Mouse (Mus musculus) myocyte (in vitro differentiated cells): Measurements from ENCODE around the gene Tnfsf13. TPM values are rescaled to one million over a fixed set of nuclear protein-coding genes. Genes with fewer than 3 reads are reported as not detected.

Experiments used
- H3K27me3 ChIP-seq: one replicate; pipeline ENCODE4 v1.6.1; 2011; ENCODE audit not compliant: control insufficient read depth, insufficient read depth, insufficient read length
- H3K36me3 ChIP-seq: one replicate; pipeline ENCODE4 v1.6.1; 2011; ENCODE audit not compliant: control insufficient read depth, insufficient read depth
- H3K4me2 ChIP-seq: one replicate; pipeline ENCODE4 v1.6.1; 2011; ENCODE audit warnings: low read depth, control low read depth
- H3K4me3 ChIP-seq: one replicate; pipeline ENCODE4 v1.5.1; 2011; ENCODE audit warnings: mild to moderate bottlenecking, control low read depth, moderate library complexity
- H3K79me2 ChIP-seq: one replicate; pipeline ENCODE4 v1.6.1; 2011; ENCODE audit not compliant: control insufficient read depth, insufficient read depth
- H3ac ChIP-seq: one replicate; pipeline ENCODE4 v1.6.1; 2011; ENCODE audit not compliant: control insufficient read depth, insufficient read length
- CEBPB ChIP-seq: IDR thresholded peaks from 2 replicates; pipeline ENCODE4 v1.6.1; 2011; ENCODE audit warnings: mild to moderate bottlenecking, moderate library complexity; ENCODE audit not compliant: poor library complexity, insufficient read depth, severe bottlenecking
- E2F4 ChIP-seq: IDR thresholded peaks from one replicate; pipeline ENCODE4 v1.6.1; 2011; ENCODE audit warnings: mild to moderate bottlenecking, control low read depth, moderate library complexity; ENCODE audit not compliant: insufficient read depth
- MAX ChIP-seq: IDR thresholded peaks from one replicate; pipeline ENCODE4 v1.6.1; 2011; ENCODE audit warnings: low read depth, mild to moderate bottlenecking, control low read depth
- MYOD1 ChIP-seq, 3 experiments: IDR thresholded peaks; one replicate each; pipeline ENCODE4 v1.6.1; 2011; ENCODE audit warnings: control low read depth in 2 of 3, low read depth in 2 of 3, mild to moderate bottlenecking in 2 of 3, moderate library complexity in 1 of 3; ENCODE audit not compliant: insufficient read length in 2 of 3, control insufficient read depth in 1 of 3
- MYOG ChIP-seq, 3 experiments: IDR thresholded peaks; one replicate each; pipeline ENCODE4 v1.6.1; 2011; ENCODE audit warnings: control low read depth in 2 of 3, low read depth in 2 of 3, mild to moderate bottlenecking in 2 of 3; ENCODE audit not compliant: insufficient read length in 2 of 3, control insufficient read depth in 1 of 3, insufficient read depth in 1 of 3
- POLR2A ChIP-seq: IDR thresholded peaks from one replicate; pipeline ENCODE4 v1.6.1; 2011; ENCODE audit warnings: low read depth, mild to moderate bottlenecking, control low read depth, moderate library complexity; ENCODE audit not compliant: insufficient read length
- POLR2AphosphoS2 ChIP-seq: IDR thresholded peaks from one replicate; pipeline ENCODE4 v1.6.1; 2011; ENCODE audit warnings: low read depth, control low read depth; ENCODE audit not compliant: insufficient read length
- REST ChIP-seq: IDR thresholded peaks from one replicate; pipeline ENCODE4 v1.6.1; 2011; ENCODE audit warnings: mild to moderate bottlenecking, control low read depth, moderate library complexity; ENCODE audit not compliant: insufficient read depth, insufficient read length
- SRF ChIP-seq: IDR thresholded peaks from one replicate; pipeline ENCODE4 v1.6.1; 2011; ENCODE audit warnings: low read depth; ENCODE audit not compliant: control insufficient read depth, insufficient read length
- TCF12 ChIP-seq: IDR thresholded peaks from one replicate; pipeline ENCODE4 v1.6.1; 2011; ENCODE audit warnings: mild to moderate bottlenecking, control low read depth; ENCODE audit not compliant: poor library complexity, insufficient read depth, severe bottlenecking
- TCF3 ChIP-seq: IDR thresholded peaks from one replicate; pipeline ENCODE4 v1.6.1; 2011; ENCODE audit warnings: low read depth, control low read depth; ENCODE audit not compliant: insufficient read length
- USF1 ChIP-seq: IDR thresholded peaks from one replicate; pipeline ENCODE4 v1.6.1; 2011; ENCODE audit warnings: low read depth, mild to moderate bottlenecking, control low read depth, moderate library complexity
- polyA plus RNA-seq: library from polyadenylated mRNA; unstranded; fragments of >200 nt; fragmentation: generic; extraction: Trizol; gene quantifications from one replicate; pipeline ENCODE4 v1.2.1, GENCODE M21; 2012; ENCODE audit warnings: missing spikeins

Gene Tnfsf13
- polyA plus RNA-seq, 1 experiment, result 0.07 TPM

DNA sequence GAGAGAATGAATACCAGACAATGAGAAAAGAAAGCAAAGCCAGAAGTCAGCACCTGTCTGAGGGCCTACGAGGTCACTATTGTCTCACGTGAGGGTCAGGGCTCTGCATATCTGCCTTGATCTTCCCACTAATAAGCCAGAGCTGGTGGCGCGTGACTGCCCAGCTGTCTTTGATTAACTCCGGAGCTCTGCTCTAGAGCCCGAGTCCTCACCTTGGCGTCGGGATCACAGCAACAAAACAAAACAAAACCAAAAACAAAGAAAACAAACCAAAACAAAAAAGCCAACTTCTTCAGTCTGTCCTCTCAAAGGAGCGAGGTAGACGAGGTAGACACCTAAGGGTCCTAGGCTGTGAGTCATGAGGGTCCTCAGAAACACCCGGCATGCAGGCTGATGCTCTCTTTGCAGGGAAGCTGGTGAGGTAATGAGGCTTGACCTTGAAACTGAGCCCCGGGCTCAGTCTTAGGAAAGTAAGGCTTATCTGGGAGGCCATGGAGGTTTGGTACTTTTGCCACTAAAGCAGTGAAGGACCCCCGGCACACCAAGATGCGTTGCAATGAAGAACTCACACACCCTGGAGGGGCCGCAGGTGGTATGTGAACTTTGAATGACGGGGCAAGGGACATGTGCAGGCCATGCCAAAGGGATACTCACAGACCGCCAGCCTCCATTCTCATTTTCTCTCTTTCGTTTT is 29.2 kb upstream of the Tnfsf13 start:
- H3K36me3 ChIP-seq, result no peaks in the 10 kb centered on the region
- TF ChIP-seq MYOD1 (IDR thresholded peaks at IDR 0.05; ENCODE audit: control insufficient read depth in 1 of 3, insufficient read length in 2 of 3, low read depth in 2 of 3) (peak in 1 of 3 experiments; percentile 18), USF1 (no peak), TCF3 (no peak)
- no peak overlapping the region for H3K4me3 ChIP-seq
- no peaks in the 10 kb centered on the region for H3K27me3 ChIP-seq
- H3K4me2 ChIP-seq, result no peak overlapping the region
- no peaks in the 10 kb centered on the region for H3K79me2 ChIP-seq
- H3ac ChIP-seq, result no peak overlapping the region

DNA sequence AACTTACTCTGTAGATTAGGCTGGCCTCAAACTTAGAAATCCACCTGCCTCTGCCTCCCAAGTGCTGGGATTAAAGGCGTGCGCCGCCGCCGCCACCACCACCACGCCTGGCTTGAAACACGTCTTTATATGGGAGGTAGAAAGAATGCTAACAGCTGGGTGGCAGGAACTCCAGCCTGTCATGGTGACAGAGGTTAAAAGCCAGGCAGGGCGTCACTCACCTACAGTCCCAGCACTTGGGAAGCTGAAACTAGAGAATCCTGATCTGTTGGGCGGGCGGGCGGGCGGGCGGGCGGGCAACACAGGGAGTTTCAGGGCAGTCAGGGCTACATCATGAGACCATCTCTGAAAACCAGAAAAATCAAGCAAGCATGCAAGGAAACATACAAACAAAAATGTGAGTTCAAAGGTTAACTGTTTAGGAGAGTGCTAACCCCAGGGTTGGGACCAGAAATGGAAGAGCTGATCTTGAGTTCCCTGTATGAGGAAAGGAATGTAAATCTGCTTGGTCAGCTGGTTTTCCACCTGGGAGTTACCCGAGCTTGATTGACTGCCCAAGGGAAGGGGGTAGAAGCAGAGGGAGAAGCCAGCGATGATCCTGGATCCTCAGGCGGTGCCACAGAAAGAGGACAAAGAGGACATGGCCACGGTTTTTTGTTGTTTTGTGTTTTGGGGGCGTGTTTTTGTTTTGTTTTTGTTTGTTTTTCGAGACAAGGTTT is 27.5 kb upstream of the Tnfsf13 start:
- no peak overlapping the region for H3ac ChIP-seq
- H3K4me2 ChIP-seq, result no peak overlapping the region
- H3K27me3 ChIP-seq, result no peaks in the 10 kb centered on the region
- no peaks in the 10 kb centered on the region for H3K79me2 ChIP-seq
- no peak overlapping the region for H3K4me3 ChIP-seq
- TF ChIP-seq POLR2A (no peak), TCF12 (no peak), SRF (no peak), TCF3 (no peak)
- H3K36me3 ChIP-seq, result no peaks in the 10 kb centered on the region

DNA sequence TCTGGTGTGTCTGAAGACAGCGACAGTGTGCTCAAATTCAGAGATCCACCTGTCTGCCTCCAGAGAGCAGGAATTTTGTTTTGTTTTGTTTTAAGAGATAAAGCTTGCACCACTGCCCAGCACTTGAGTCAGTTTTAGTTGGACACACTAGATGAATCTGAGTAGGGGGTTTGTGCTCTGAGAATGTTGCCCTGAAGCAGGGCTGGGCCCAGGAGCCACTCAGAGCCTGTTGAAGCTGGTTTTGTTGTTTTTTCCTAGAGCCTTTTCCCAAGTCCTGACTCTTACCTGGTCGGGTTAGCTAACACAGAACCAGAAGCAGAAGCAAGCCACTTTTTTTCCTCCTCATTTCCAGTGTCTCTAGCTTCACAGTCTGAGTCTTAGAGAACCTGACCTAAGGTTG is 25.5 kb upstream of the Tnfsf13 start:
- Histone ChIP-seq H3K4me3 (no peak overlapping the region), H3ac (no peak overlapping the region), H3K79me2 (no peaks in the 10 kb centered on the region), H3K36me3 (no peaks in the 10 kb centered on the region), H3K4me2 (no peak overlapping the region), H3K27me3 (no peaks in the 10 kb centered on the region)
- TF ChIP-seq POLR2A (no peak), TCF3 (no peak), MYOG (IDR thresholded peaks at IDR 0.05; ENCODE audit: control insufficient read depth in 1 of 3, insufficient read depth in 1 of 3, insufficient read length in 2 of 3, low read depth in 2 of 3) (no peak), SRF (no peak), REST (no peak), USF1 (no peak), MYOD1 (IDR thresholded peaks at IDR 0.05; ENCODE audit: control insufficient read depth in 1 of 3, insufficient read length in 2 of 3, low read depth in 2 of 3) (no peak)

DNA sequence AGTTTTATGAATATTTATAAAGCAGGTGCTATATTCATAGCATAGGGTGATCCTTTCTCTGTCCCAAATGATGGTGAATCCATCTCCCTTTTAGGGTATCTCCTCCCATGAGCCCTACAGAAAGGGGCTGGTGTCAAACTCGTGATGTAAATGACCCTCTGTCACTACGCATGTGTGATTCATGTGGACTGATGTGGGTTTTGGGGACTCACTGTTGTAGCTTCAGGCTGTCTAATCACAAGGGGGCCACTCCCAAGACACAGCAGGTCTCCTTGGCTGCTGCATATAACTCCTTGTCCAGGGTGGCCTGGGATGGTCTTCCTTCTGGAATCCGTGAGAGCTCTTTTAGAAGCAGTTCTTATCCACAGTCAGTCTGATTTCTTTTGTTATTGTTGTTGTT is 24.9 kb upstream of the Tnfsf13 start:
- H3K27me3 ChIP-seq, result no peaks in the 10 kb centered on the region
- H3K4me2 ChIP-seq, result no peak overlapping the region
- H3ac ChIP-seq, result no peak overlapping the region
- H3K4me3 ChIP-seq, result no peak overlapping the region
- no peaks in the 10 kb centered on the region for H3K79me2 ChIP-seq
- TF ChIP-seq TCF3 (no peak), USF1 (no peak), CEBPB (no peak), MYOG (IDR thresholded peaks at IDR 0.05; ENCODE audit: control insufficient read depth in 1 of 3, insufficient read depth in 1 of 3, insufficient read length in 2 of 3, low read depth in 2 of 3) (no peak), MAX (no peak), POLR2AphosphoS2 (no peak), SRF (no peak), E2F4 (no peak), REST (no peak), MYOD1 (IDR thresholded peaks at IDR 0.05; ENCODE audit: control insufficient read depth in 1 of 3, insufficient read length in 2 of 3, low read depth in 2 of 3) (no peak), TCF12 (no peak), POLR2A (no peak)
- no peaks in the 10 kb centered on the region for H3K36me3 ChIP-seq

DNA sequence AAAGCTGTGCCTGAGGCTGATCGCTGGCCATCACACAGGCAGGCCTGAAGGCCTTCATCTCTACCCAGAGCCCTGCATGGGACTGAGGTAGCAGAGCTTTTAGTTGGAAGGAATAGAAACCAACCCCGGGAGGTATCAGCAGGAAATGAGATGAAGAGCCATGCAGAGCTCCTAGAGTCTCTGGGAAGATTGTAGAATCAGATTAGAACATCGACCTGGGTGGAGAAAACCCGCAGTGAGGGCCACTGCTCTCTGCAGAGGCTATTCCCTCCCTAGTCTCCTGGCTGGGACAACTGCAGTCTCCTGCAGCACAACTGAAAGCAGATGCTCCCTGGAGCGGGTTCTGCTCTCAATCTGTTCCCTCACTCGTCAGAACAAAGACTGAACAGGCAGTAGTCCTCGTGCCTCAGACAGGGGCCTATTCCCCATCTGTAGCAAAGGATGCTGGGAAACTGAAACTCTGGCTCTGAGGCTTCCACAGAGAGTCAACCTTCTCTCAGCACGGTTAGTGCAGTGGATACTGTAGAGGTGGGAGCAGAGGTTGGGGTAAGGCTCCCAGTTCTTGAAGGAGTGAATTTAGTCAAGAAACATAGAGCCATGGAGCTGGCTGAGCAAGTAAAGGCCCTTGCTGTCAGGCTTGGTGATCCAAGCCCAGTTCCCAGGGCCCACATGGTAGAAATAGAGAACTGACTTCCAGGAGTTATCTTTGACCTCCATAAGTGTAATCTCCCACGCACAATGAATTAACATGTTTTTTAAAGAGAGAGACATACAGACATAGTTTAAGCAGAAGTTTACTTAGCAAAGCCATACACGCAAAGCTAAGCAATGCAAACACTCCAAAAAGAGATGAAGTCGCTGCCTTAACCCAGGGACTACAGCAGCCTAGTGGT is 24.2 kb upstream of the Tnfsf13 start:
- no peak overlapping the region for H3K4me3 ChIP-seq
- no peak overlapping the region for H3ac ChIP-seq
- H3K4me2 ChIP-seq, result no peak overlapping the region
- TF ChIP-seq SRF, result no peak
- no peak for TF ChIP-seq TCF12
- no peak for TF ChIP-seq REST
- TF ChIP-seq USF1, result no peak
- no peak for TF ChIP-seq POLR2AphosphoS2
- no peak for TF ChIP-seq POLR2A
- TF ChIP-seq MYOD1 (IDR thresholded peaks at IDR 0.05; ENCODE audit: control insufficient read depth in 1 of 3, insufficient read length in 2 of 3, low read depth in 2 of 3), result no peak
- no peak for TF ChIP-seq MAX
- TF ChIP-seq TCF3, result no peak
- no peak for TF ChIP-seq MYOG (IDR thresholded peaks at IDR 0.05; ENCODE audit: control insufficient read depth in 1 of 3, insufficient read depth in 1 of 3, insufficient read length in 2 of 3, low read depth in 2 of 3)
- H3K27me3 ChIP-seq, result no peaks in the 10 kb centered on the region
- no peaks in the 10 kb centered on the region for H3K79me2 ChIP-seq
- H3K36me3 ChIP-seq, result no peaks in the 10 kb centered on the region
